Mouse (Mus musculus) forebrain, embryonic 11.5 days (tissue): ENCODE data around the gene Naa80. TPM values are rescaled to one million over a fixed set of nuclear protein-coding genes. Genes with fewer than 3 reads are reported as not detected.
A peak's percentile ranks its signal among the peaks of the same experiment; 100 is the strongest.

Experiments used
- ATAC-seq: fragments of 200-750 bp; cut with Nextera tagmentation; replicated peaks from 2 replicates; pipeline ENCODE4 v1.8.0; 2017; ENCODE audit warnings: moderate TSS enrichment; ENCODE audit not compliant: low FRiP score
- DNase-seq: peaks from one replicate; pipeline ENCODE4 v3.0.0-alpha.2; 2017; ENCODE audit warnings: low spot score
- H3K27ac ChIP-seq: fragments of 300-500 bp; sonication (generic); 2 replicates; pipeline ENCODE4 v1.5.1; 2014; ENCODE audit warnings: low read depth, low read length
- H3K27me3 ChIP-seq: fragments of 300-500 bp; sonication (generic); 2 replicates; pipeline ENCODE4 v1.6.1; 2014; ENCODE audit warnings: mild to moderate bottlenecking, low read length, mixed read lengths; ENCODE audit not compliant: control insufficient read depth, insufficient read depth
- H3K36me3 ChIP-seq: fragments of 300-500 bp; sonication (generic); 2 replicates; pipeline ENCODE4 v1.6.1; 2014; ENCODE audit warnings: mild to moderate bottlenecking, low read length, moderate library complexity, mixed read lengths; ENCODE audit not compliant: control insufficient read depth, insufficient read depth
- H3K4me1 ChIP-seq: fragments of 300-500 bp; sonication (generic); replicated peaks from 2 replicates; pipeline ENCODE4 v1.6.1; 2014; ENCODE audit warnings: low read length, mixed read lengths; ENCODE audit not compliant: control insufficient read depth, insufficient read depth
- H3K4me2 ChIP-seq: fragments of 300-500 bp; sonication (generic); 2 replicates; pipeline ENCODE4 v1.6.1; 2014; ENCODE audit warnings: low read depth, mild to moderate bottlenecking, low read length, moderate library complexity, mixed read lengths; ENCODE audit not compliant: severe bottlenecking
- H3K4me3 ChIP-seq: fragments of 300-500 bp; sonication (generic); 2 replicates; pipeline ENCODE4 v1.5.1; 2014; ENCODE audit warnings: low read depth, low read length
- H3K9ac ChIP-seq: fragments of 300-500 bp; sonication (generic); 2 replicates; pipeline ENCODE4 v1.6.1; 2014; ENCODE audit warnings: low read length
- H3K9me3 ChIP-seq: fragments of 300-500 bp; sonication (generic); 2 replicates; pipeline ENCODE4 v1.6.1; 2016; ENCODE audit warnings: low read length, mixed read lengths; ENCODE audit not compliant: control insufficient read depth
- WGBS: fragments of 180-500 bp; shearing (Covaris S2); extraction: QIAGEN DNeasy Blood & Tissue Kit; methylation state at CpG from one replicate; pipeline ENCODE4 v1.1.7; 2014; 5-methylcytosine and 5-hydroxymethylcytosine counted together
- polyA plus RNA-seq: library from polyadenylated mRNA; unstranded; fragments of >200 nt; fragmentation: Nextera tagmentation; extraction: Ambion mirVana; gene quantifications from 2 replicates; pipeline ENCODE4 v1.2.1, GENCODE M21; 2014

Gene Naa80
- polyA plus RNA-seq, 1 experiment from 2014 or later: 11.3 TPM

DNA sequence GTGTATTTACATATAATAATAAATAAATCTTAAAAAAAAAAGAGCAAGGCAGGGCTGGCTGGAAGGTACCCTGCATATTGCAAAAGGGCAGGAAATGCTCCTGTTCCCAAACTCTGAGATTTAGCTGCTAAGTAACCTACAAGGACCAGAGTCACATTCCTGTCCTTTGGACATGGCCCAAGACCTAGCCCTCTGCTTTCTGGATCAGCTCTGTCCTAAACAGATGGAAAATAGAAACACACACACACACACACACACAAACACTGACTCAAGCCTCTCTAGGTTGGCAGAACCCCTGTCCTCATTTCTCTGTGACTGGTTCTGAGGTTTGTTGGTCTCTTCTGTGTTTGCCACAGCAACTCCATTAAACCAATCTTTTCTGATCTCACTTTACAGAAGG is 42.3 kb downstream of the Naa80 start:
- Histone ChIP-seq H3K27ac (no peak overlapping the region), H3K36me3 (peaks cover 22% of the 10 kb centered on the region), H3K9me3 (no peaks in the 10 kb centered on the region), H3K27me3 (no peaks in the 10 kb centered on the region), H3K4me2 (no peak overlapping the region), H3K4me1 (peaks cover 14% of the 10 kb centered on the region), H3K9ac (no peak overlapping the region), H3K4me3 (no peak overlapping the region)
- no peak for DNase-seq
- ATAC-seq: no peak

DNA sequence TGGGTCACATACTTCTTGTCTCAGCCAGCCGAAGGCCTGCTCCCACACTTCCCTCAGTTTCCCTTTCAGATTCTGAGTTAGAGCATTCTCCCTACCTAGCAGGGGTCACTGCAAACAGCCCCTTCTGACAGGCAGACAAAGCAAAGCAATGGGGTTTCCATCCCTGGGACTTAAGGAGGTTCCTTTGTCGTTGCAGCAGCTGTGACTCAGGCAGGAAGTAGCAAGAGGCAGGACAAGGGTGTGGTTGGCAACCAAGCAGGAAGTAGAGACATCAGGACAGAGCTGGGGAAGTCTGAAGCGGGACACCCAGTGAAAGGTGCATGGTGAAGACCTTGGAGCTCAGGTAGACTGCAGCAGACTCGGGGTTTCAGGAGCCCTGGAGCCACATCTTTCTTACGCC is 45.9 kb downstream of the Naa80 start:
- no peak overlapping the region for H3K4me3 ChIP-seq
- H3K9ac ChIP-seq: no peak overlapping the region
- no peak overlapping the region for H3K4me2 ChIP-seq
- H3K36me3 ChIP-seq: peaks cover 3% of the 10 kb centered on the region; the same call in 1 of the 2 replicates
- no peak overlapping the region for H3K27ac ChIP-seq
- DNase-seq (no peak), ATAC-seq (no peak)
- H3K4me1 ChIP-seq: peaks cover 43% of the 10 kb centered on the region
- no peaks in the 10 kb centered on the region for H3K27me3 ChIP-seq
- no peaks in the 10 kb centered on the region for H3K9me3 ChIP-seq
- 77% methylated on average over 5 of the region's 5 CpGs for WGBS

DNA sequence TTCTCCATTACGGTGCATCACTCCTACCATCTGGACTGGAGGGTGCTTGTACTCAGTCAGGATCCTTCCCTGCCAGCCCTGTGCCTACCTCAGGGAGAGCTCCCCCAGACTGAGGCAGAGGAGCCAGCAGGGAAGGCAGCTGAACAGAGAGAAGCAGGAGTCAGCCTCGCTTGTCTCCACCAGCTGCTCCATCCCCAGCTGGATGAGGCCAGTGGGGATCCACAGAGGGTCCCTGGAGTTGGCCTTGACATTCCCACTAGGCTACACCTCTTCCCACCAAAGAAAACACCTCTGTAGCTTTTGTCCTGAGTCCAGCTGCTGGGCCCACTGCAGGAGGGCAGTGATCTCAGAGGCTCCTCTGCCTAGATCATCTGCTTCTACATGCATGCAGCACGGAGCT is 46.3 kb downstream of the Naa80 start:
- no peak overlapping the region for H3K4me3 ChIP-seq
- no peak overlapping the region; the same call in 1 of the 2 replicates for H3K9ac ChIP-seq
- no peak for ATAC-seq
- DNase-seq: no peak
- no peaks in the 10 kb centered on the region for H3K9me3 ChIP-seq
- H3K27ac ChIP-seq: no peak overlapping the region
- peaks cover 2% of the 10 kb centered on the region; the same call in 1 of the 2 replicates for H3K36me3 ChIP-seq
- H3K4me2 ChIP-seq: no peak overlapping the region
- H3K27me3 ChIP-seq: no peaks in the 10 kb centered on the region
- WGBS: 86% methylated on average over 3 of the region's 3 CpGs
- H3K4me1 ChIP-seq: peaks cover 47% of the 10 kb centered on the region

DNA sequence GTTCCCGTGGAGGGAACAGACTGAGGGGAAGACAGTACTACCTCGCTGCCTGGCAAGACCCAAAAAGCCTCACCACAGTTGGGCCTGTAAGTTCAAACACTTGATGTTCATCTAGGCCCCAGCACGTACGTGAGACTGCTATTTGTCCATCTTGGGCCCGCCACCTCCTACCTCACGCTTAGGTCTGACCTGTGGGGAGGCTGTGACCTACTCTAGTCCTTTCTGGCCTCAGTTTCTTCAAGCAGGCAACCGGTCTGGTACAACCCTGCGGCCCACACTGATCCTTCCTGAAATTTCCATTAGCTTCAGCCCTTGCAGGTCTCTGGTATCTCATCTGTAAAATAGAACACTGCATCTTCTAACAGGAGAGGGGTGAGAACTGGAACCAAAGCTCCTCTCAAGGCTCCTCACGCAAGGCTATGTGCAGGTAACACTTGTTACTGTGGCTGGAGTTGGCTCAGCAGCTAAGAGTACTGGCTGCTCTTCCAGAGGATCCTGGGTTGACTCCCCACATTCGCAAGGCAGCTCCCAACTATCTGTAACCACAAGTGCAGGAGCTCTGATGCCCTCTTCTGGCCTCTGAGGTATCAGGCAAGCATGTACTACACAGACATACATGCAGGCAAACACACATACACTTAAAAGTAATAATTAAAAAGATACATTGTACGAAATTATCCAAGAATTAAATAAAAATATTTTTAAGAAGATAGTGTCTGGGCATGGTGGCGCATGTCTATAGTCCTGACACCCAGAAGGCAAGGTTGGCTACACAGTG is 46.9 kb downstream of the Naa80 start:
- Histone ChIP-seq H3K4me3 (no peak overlapping the region), H3K27me3 (no peaks in the 10 kb centered on the region), H3K9me3 (no peaks in the 10 kb centered on the region), H3K36me3 (no peaks in the 10 kb centered on the region; the same call in 1 of the 2 replicates), H3K27ac (peak overlapping the region; percentile 100; the same call in 1 of the 2 replicates), H3K4me2 (no peak overlapping the region), H3K4me1 (peaks cover 52% of the 10 kb centered on the region), H3K9ac (peak overlapping the region; percentile 7)
- ATAC-seq (no peak), DNase-seq (no peak)
- 87% methylated on average over 12 of the region's 12 CpGs for WGBS

DNA sequence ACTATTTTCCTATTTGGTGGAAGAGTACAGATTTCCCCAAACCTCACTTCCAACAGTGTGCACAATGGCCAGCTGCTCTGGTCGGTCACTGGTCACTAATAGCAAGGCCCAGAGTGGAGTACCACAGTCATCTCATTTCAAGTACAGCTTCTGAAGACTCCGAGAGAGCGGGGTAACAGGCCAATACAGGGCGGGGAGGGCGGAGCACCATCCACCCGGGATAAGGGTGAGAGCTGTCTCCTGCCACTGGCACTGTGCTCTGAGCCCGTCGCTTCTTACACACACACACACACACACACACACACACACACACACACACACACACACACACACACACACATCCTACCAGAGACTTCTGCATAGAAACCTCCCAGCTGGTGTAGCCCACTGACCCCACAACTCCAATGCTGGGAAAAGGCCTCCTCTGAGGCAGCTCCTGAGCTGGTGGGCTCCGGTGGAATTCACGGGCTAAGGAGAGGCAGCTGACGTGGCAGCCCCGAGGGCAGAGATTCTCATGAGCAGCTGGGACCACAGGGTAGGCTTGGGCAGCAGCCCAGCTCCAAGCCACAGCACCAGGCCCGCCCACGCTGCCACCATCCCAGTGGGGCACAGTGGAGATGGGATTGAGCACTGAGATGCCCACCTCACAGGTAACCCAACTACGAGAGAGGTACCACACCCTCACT is 47.6 kb downstream of the Naa80 start:
- peak; percentile 53 for ATAC-seq
- 26% methylated on average over 15 of the region's 15 CpGs for WGBS
- Histone ChIP-seq H3K36me3 (no peaks in the 10 kb centered on the region; the same call in 1 of the 2 replicates), H3K27ac (peak overlapping the region; percentile 100), H3K9me3 (no peaks in the 10 kb centered on the region), H3K9ac (peak overlapping the region; percentile 63), H3K4me1 (peaks cover 59% of the 10 kb centered on the region), H3K27me3 (no peaks in the 10 kb centered on the region), H3K4me2 (peak overlapping the region; percentile 43), H3K4me3 (peak overlapping the region; percentile 16; the same call in 1 of the 2 replicates)
- no peak for DNase-seq

DNA sequence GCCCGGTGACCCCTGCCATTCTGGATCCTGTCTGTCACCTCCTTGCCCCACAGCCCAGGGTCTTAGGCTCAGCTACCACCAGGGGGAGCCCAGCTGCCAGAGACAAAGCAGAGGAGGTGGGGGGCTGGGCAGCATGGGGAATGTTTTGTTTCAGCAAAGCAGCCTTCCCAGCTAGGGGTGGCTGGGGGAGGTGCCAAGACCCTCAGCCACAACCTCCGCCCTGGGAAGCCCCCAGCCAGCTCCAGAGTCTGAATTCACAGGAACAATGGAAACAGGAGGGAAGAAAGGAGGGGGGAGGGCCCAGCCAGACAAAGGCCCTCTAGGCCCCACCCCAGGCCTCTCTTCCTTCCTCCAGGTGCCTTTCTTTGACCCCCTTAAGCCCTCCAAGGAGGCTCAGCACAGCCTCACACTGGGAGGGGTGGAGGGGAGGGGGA is 48.2 kb downstream of the Naa80 start:
- Histone ChIP-seq H3K9me3 (no peaks in the 10 kb centered on the region), H3K9ac (peak overlapping the region; percentile 63), H3K4me2 (peak overlapping the region; percentile 43), H3K4me3 (peak overlapping the region; percentile 16), H3K4me1 (peaks cover 65% of the 10 kb centered on the region), H3K36me3 (no peaks in the 10 kb centered on the region; the same call in 1 of the 2 replicates), H3K27ac (peak overlapping the region; percentile 100), H3K27me3 (no peaks in the 10 kb centered on the region)
- 0% methylated on average over 2 of the region's 2 CpGs for WGBS
- peak; percentile 81 for ATAC-seq
- peak; percentile 98 for DNase-seq

DNA sequence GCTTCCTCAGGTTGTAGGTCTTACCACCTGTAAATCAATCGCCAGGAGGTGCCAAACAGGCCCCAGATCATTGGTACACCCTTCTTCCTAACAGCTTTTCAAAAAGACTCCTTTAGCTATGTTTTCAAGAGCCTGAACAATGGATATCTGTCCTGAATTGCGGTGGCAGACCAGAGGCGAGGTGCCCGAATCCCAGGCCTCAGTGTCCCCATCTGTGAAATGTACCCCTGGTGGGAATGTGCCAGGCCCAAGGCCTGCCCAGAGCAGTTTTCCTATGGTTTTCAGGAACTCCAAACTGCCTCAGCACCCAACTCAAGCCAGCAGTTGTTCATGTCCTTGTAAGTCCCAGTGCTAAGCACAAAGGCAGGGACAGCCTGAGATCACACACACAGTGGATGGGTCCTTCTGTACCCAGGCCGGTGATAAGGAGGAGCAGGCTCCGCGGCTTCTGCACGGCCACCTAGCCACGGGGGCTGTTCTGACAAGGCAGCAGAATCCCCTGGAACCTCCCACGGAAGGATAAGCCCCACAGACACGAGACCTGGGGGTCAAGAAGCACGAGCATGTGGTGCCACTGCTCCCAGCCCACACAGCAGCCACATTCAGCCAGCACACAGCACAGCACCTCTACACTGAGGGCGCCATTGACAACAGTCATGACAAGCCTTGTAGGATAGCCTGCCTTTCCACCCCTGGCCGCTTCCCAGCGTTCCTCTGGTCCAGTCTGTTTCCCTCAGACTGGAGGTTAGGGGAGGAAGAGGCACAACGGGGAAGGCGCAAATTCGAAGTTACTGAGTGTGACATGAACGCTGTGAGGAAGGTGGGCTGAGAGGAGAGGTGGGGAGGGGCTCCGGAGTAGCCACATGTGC is 48.9 kb downstream of the Naa80 start:
- peak overlapping the region; percentile 100 for H3K27ac ChIP-seq
- H3K4me3 ChIP-seq: peak overlapping the region; percentile 16
- 16% methylated on average over 20 of the region's 20 CpGs for whole genome bisulfite sequencing
- DNase-seq (peak; percentile 69), ATAC-seq (no peak)
- H3K36me3 ChIP-seq: no peaks in the 10 kb centered on the region; the same call in 1 of the 2 replicates
- H3K4me1 ChIP-seq: peaks cover 72% of the 10 kb centered on the region
- H3K9me3 ChIP-seq: no peaks in the 10 kb centered on the region
- H3K9ac ChIP-seq: peak overlapping the region; percentile 63
- H3K27me3 ChIP-seq: no peaks in the 10 kb centered on the region
- peak overlapping the region; percentile 43 for H3K4me2 ChIP-seq

DNA sequence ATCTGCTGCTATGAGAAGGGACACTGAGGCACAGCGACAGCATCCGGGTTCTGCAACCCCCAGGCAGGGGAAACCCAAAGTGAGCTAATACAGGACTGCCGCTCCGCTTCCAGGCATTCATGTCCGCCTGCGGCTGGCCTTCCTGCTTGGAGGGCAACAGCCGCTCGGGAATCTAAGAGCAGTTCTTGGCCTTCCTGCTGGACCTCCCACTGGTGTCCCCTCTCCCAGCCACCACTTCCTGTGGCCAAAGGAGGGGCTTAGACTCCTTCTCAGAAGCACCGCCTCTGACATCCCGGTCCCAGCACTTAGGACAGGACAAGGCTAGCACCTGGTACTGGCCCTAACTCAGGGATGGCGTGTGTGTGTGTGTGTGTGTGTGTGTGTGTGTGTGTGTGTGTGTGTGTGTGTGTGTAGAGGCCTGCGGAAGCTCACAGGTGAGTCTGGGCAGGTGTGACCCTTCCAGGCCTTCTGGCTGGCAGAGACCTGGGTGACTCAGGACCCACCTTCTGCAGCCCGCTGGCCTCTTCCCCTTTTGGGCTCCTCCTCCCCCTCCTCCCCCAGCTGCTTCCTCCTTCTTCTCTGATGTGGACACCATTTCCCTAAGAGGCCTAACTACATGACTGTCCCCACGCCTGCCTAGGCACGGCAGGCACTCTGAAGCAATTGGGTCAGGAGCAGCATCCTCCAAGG is 50.2 kb downstream of the Naa80 start:
- H3K4me3 ChIP-seq: no peak overlapping the region
- H3K4me1 ChIP-seq: peaks cover 79% of the 10 kb centered on the region
- peak overlapping the region; percentile 100 for H3K27ac ChIP-seq
- H3K9ac ChIP-seq: peak overlapping the region; percentile 73
- WGBS: 34% methylated on average over 14 of the region's 15 CpGs
- DNase-seq: no peak
- no peaks in the 10 kb centered on the region; the same call in 1 of the 2 replicates for H3K36me3 ChIP-seq
- ATAC-seq: no peak
- H3K4me2 ChIP-seq: peak overlapping the region; percentile 55
- no peaks in the 10 kb centered on the region for H3K9me3 ChIP-seq
- H3K27me3 ChIP-seq: no peaks in the 10 kb centered on the region
